In the genomic region with DNA sequence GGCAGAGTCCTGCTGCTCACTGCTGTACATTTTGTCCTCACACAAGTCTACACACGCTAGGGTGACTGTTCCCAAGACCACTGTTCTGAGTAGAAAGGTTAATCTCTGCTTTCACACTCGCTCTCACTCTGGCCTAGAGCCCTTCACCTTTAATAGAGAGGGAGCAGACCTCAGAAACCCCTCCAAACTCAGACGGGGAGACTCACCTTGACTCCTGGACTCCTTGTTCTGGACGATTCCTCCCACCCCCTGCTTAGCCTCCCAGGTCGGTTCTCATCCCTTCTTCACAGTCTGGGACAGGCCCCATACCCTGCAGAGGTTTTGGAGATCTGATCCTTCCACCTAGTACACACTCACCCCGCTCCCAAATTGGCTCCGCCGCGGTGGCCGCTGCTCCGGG, we compare ENCODE assay signal across 8 mouse cellular contexts. TPM values are rescaled to one million over a fixed set of nuclear protein-coding genes. Genes with fewer than 3 reads are reported as not detected.
A peak's percentile ranks its signal among the peaks of the same experiment; 100 is the strongest.
DNase-seq lines count a peak whose midpoint lies in the region; ATAC-seq lines count a peak whose summit lies in the region.

No protein-coding gene starts in this region.

- peaks cover 57% of the 10 kb centered on the region for H3K4me1 ChIP-seq in hindbrain, embryonic 10.5 days (replicated peaks)
- H3K4me1 ChIP-seq in midbrain, embryonic 12.5 days = peaks cover 43% of the 10 kb centered on the region

- WGBS in hindbrain, embryonic 10.5 days = 4% methylated on average over 11 of the region's 11 CpGs
- WGBS in midbrain, embryonic 12.5 days = 1% methylated on average over 11 of the region's 11 CpGs

- no peak for ATAC-seq in midbrain, embryonic 12.5 days (ENCODE audit: low FRiP score, low read depth)

- peak; percentile 11 for DNase-seq in kidney, adult 18-20 months
- DNase-seq in kidney, postnatal 25 days = no peak
- peak; percentile 35 for DNase-seq in Muller cell, postnatal 12 days (ENCODE audit: inconsistent ontology term)
- DNase-seq in hindbrain, embryonic 10.5 days (ENCODE audit: low spot score) = no peak
- no peak for DNase-seq in gastrocnemius, postnatal 25 days
- DNase-seq in cerebellum, postnatal 25 days = no peak
- DNase-seq in layer of hippocampus, adult 18-20 months (ENCODE audit: low spot score in 2 of 2) = no peak

- no peaks in the 10 kb centered on the region for H3K9me3 ChIP-seq in hindbrain, embryonic 10.5 days
- H3K9me3 ChIP-seq in midbrain, embryonic 12.5 days = no peaks in the 10 kb centered on the region

- peak overlapping the region; percentile 90 for H3K27ac ChIP-seq in hindbrain, embryonic 10.5 days
- peak overlapping the region; percentile 86 for H3K27ac ChIP-seq in midbrain, embryonic 12.5 days (replicated peaks)

- H3K4me3 ChIP-seq in hindbrain, embryonic 10.5 days = peak overlapping the region; percentile 74
- peak overlapping the region; percentile 81 for H3K4me3 ChIP-seq in midbrain, embryonic 12.5 days

- H3K36me3 ChIP-seq in hindbrain, embryonic 10.5 days = peaks cover 28% of the 10 kb centered on the region
- peaks cover 25% of the 10 kb centered on the region for H3K36me3 ChIP-seq in midbrain, embryonic 12.5 days

- peak overlapping the region; percentile 86 for H3K4me2 ChIP-seq in midbrain, embryonic 12.5 days (replicated peaks)

- peak overlapping the region; percentile 89 for H3K9ac ChIP-seq in midbrain, embryonic 12.5 days (replicated peaks)

- H3K27me3 ChIP-seq in hindbrain, embryonic 10.5 days (ENCODE audit: insufficient read depth, poor library complexity, severe bottlenecking) = no peaks in the 10 kb centered on the region
- no peaks in the 10 kb centered on the region for H3K27me3 ChIP-seq in midbrain, embryonic 12.5 days

RNA-seq across cellular contexts. Expression of a gene that starts 6.4 kb away (rescaled TPM):
- polyA plus RNA-seq in hindbrain, embryonic 10.5 days (2016; fragmentation: Nextera tagmentation; extraction: Ambion mirVana) = 22.6 and 34.4 TPM in 2 replicates
- polyA plus RNA-seq in midbrain, embryonic 12.5 days (2016; fragmentation: Nextera tagmentation; extraction: Ambion mirVana) = 51.2 and 51.8 TPM in 2 replicates
- 10 to 100 TPM; 18.7 to 33.5 TPM for total RNA-seq in gastrocnemius, postnatal 25 days (2021)
- 10 to 100 TPM; 36.4 to 36.6 TPM for total RNA-seq in layer of hippocampus, adult 18-20 months (2021)

RNA-seq across cellular contexts. Expression of a gene that starts 8.1 kb away (rescaled TPM):
- 404 and 440 TPM in 2 replicates for polyA plus RNA-seq in hindbrain, embryonic 10.5 days (2016; fragmentation: Nextera tagmentation; extraction: Ambion mirVana)
- polyA plus RNA-seq in midbrain, embryonic 12.5 days (2016; fragmentation: Nextera tagmentation; extraction: Ambion mirVana) = 281 and 296 TPM in 2 replicates
- total RNA-seq in gastrocnemius, postnatal 25 days (2021) = 10 to 100 TPM; 88.2 to 98.5 TPM
- total RNA-seq in layer of hippocampus, adult 18-20 months (2021) = 100 to 1,000 TPM; 106 to 107 TPM

RNA-seq across cellular contexts. Expression of a gene that starts 14.0 kb away (rescaled TPM):
- 20.3 and 23.2 TPM in 2 replicates for polyA plus RNA-seq in hindbrain, embryonic 10.5 days (2016; fragmentation: Nextera tagmentation; extraction: Ambion mirVana)
- polyA plus RNA-seq in midbrain, embryonic 12.5 days (2016; fragmentation: Nextera tagmentation; extraction: Ambion mirVana) = 25.2 and 27.5 TPM in 2 replicates
- total RNA-seq in gastrocnemius, postnatal 25 days (2021) = 1 to 10 TPM; 6.7 to 7.5 TPM
- total RNA-seq in layer of hippocampus, adult 18-20 months (2021) = 10 to 100 TPM; 26.1 to 26.4 TPM

RNA-seq across cellular contexts. Expression of a gene that starts 19.1 kb away (rescaled TPM):
- 12.8 and 14.8 TPM in 2 replicates for polyA plus RNA-seq in hindbrain, embryonic 10.5 days (2016; fragmentation: Nextera tagmentation; extraction: Ambion mirVana)
- 24.6 and 30.7 TPM in 2 replicates for polyA plus RNA-seq in midbrain, embryonic 12.5 days (2016; fragmentation: Nextera tagmentation; extraction: Ambion mirVana)
- total RNA-seq in gastrocnemius, postnatal 25 days (2021) = 1 to 10 TPM; 2.9 to 3.0 TPM
- total RNA-seq in layer of hippocampus, adult 18-20 months (2021) = 10 to 100 TPM; 33.9 to 34.9 TPM

RNA-seq across cellular contexts. Expression of a gene that starts 29.3 kb away (rescaled TPM):
- 23.2 and 25.5 TPM in 2 replicates for polyA plus RNA-seq in hindbrain, embryonic 10.5 days (2016; fragmentation: Nextera tagmentation; extraction: Ambion mirVana)
- polyA plus RNA-seq in midbrain, embryonic 12.5 days (2016; fragmentation: Nextera tagmentation; extraction: Ambion mirVana) = 18.3 and 24.0 TPM in 2 replicates
- total RNA-seq in gastrocnemius, postnatal 25 days (2021) = 1 to 10 TPM; 1.0 to 2.4 TPM
- 10 to 100 TPM in 1 of 2 experiments, 1 to 10 TPM in 1; 9.8 to 13.8 TPM for total RNA-seq in layer of hippocampus, adult 18-20 months (2021)

Comparison
In these comparisons a context has a peak if more than half of its experiments do, and no peak if none do; other contexts are left out.
1. DNase-seq: peak in kidney, adult 18-20 months (single experiment) and Muller cell, postnatal 12 days (single experiment); none in kidney, postnatal 25 days (0 of 2), hindbrain, embryonic 10.5 days (single experiment), gastrocnemius, postnatal 25 days (single experiment), cerebellum, postnatal 25 days (0 of 2) and layer of hippocampus, adult 18-20 months (0 of 2).